Mouse (Mus musculus) common myeloid progenitor, adult 5-6 weeks (primary cell): ENCODE measurements at regions not wholly inside any gene's neighbourhood (a gene's known extent, or its start where the extent isn't known, plus 50 kb on each side); places are given as distances from the start of the nearest gene placed in this dataset.

Source experiments
- ATAC-seq: replicated peaks from 2 replicates; pipeline ENCODE4 v1.8.0; 2016; ENCODE audit warnings: low read depth, mild to moderate bottlenecking, moderate TSS enrichment, inconsistent platforms; ENCODE audit not compliant: poor library complexity, severe bottlenecking

DNA sequence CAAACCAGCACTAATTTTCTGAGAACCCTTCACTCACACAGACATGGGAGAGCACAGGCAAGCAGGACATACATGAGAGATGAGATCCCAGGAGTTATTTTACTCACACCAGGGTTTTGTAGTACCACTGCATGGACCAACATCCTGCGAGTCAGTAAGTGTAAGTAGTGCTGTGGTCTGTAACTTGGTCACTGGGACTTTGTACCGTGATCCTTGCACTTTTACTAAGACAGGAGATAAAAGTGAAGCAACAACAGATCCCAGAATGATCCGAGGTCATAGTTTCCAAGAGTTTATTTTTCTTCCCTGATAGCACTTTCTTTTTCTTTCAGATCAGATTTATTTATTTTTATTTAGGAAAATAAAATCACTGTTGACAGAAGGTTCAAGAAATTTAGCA is 54.1 kb upstream of the Mtap start:
- no peak for ATAC-seq

DNA sequence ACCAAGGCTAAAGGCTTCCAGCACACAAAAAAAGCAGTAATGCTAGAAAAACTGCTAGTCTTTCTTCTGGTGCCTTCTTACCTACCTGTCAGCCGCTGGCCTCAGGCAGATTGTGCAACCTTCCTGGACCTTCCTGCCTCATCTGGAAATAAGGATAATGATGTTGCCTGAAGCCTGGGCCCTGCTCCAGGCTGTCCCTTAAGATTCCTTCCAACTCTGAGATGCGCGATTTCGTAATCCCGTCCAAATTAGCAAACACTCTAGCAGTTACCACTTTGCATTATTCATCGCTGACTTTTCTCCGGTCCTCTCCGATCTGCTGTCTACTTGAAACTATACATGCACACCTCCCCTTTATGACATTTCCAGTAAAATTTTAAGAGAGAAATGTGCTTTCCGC is 58.4 kb upstream of the Mtap start:
- ATAC-seq: no peak

GRCm38 (mm10) chr4:89074705-89075104 is 62.2 kb upstream of the Mtap start:
- no peak for ATAC-seq

DNA sequence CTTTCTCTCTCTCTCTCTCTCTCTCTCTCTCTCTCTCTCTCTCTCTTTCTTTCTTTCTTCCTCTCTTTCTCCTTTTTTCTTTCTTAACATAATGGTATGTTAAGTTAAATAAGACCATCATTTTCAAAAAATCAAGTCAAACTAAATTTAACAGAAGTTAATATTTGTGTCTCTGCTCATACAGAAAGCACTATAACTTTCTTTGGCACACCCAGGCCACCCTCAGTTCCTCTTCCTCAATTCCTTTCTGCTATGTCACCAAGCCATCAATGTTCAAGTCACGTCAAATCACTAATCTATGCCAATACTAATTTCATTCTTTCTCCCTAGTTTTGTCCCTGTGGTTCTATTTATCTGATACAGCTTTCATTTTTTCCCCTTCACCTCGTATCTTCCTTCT is 66.5 kb upstream of the Mtap start:
- peak; percentile 58; the same call in 1 of the 2 replicates for ATAC-seq

DNA sequence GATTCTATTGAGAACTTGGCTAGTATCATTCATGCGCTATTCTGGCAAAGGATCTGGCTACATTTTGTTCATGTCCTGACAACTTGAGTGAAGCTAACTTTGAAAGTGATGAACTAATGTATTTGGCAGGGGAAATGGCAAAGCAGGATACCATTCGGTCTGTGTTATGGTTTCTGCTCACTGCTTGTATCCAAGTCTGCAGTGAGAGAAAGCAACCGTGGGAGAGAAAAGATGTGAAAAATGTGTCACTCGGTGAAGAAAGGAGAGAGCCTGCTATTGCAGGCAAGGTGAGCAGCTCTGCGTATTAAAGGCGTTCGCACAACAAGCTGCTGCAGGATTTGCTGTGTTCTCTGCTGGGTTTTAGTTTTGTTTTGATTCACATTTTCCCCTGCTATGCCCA is 72.5 kb upstream of the Mtap start:
- no peak for ATAC-seq

DNA sequence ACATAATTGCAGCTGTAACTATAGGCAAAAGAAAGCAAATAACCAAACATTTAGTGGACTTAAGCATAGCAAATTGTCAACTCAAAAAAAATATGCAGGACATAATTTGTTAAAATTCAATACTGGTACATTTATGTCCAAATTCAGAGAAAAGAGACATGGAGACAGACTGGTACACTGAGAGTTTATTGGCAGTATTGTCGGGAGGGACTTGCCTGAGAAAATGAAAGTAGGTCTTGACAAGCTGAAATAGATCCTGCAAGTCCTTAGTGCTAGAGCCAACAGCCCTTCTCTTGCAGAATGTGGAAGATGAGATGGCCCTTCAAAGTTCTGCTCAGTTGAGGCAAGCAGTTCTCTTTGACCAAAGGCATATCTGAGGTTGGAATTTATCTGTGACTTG is 74.5 kb upstream of the Mtap start:
- no peak for ATAC-seq

GRCm38 (mm10) chr4:89061619-89062018 is 75.3 kb upstream of the Mtap start:
- no peak for ATAC-seq

DNA sequence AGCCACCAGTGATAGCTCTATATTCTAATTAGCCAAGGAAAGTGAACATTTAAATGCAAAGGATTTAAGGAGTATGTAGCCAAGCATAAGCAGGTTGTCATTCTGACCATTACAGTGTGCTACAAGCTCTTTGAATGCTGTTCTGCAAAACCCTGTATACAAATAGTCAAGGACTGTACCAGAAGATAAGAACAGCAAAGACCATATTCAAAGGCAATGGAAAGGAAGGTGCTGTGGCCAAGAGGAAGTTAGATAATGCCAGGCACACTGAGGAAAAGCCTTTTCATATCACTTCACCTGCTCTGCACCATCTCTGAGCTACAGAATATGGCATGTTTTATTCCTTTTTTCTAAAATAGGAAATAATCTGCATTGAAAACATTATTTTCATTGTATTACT is 79.3 kb upstream of the Mtap start:
- ATAC-seq: peak; percentile 91

DNA sequence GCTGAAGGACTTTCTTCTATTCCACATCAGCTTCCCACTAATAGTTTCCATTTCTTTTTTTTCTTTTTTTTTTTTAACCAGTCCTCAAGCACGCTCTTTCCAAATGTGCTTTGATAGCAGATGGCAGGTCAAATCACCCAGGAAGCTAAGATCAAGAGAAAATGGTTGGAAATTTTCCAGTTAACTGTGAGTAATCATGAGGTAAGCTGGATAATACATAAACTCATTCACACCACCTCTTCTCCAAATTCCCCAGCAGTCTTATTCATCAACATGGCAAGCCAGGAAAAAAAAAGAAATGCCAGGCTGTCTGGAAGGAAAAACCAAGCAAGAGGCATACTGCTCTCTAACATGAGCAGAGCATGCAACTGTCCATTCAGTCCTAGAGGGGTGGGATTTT is 79.8 kb upstream of the Mtap start:
- ATAC-seq: no peak; the same call in 1 of the 2 replicates

GRCm38 (mm10) chr4:89055969-89056368 is 81.0 kb upstream of the Mtap start:
- ATAC-seq: peak; percentile 70

DNA sequence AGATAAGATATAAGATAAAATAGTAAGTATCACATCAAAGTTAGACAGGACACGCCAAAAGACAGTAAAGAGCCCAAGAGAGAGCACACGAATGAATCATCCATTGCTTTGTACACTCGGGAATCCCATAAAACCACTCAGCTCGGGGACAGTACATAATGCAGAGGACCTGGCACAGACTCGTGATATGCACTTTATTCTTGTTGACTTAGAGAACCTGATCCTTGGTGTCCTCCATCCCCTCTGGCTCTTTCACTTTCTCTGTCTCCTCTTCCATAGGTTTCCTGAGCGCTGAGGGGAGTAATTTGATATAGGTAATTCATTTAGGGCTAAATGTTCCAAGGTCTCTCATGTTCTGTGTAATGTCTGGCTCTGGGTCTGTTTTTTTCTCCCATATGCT is 83.3 kb upstream of the Mtap start:
- no peak for ATAC-seq

GRCm38 (mm10) chr4:89051897-89052296 is 85.0 kb upstream of the Mtap start:
- ATAC-seq: peak; percentile 92

- ATAC-seq: no peak
Observed at GRCm38 (mm10) chr4:89050551-89051199, 86.2 kb upstream of the Mtap start.

GRCm38 (mm10) chr4:89049592-89050440 is 87.1 kb upstream of the Mtap start:
- ATAC-seq: no peak

- ATAC-seq: no peak
Observed at GRCm38 (mm10) chr4:89044516-89044915, 92.4 kb upstream of the Mtap start.

- peak; percentile 99 for ATAC-seq
Observed at GRCm38 (mm10) chr4:89043982-89044381, 92.9 kb upstream of the Mtap start.

DNA sequence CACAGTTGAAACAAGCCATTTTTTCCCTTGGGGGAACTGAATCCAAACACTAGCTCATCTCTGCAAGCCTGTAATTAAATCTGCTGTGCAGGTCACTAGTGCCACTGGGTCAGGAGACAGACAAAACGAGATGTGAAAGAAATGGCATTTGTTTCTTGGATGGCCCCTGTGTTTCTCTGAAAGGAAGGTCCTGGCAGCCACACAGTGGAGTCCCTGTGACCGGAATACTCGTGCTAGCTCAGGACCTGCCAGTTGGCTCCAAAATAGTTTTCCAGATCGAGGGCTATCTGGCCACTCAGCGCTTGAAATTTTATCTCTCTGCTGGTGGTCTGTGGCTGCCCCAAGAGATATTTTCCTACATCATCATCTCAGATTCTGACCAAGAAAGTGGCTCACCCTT is 96.1 kb upstream of the Mtap start:
- no peak for ATAC-seq

DNA sequence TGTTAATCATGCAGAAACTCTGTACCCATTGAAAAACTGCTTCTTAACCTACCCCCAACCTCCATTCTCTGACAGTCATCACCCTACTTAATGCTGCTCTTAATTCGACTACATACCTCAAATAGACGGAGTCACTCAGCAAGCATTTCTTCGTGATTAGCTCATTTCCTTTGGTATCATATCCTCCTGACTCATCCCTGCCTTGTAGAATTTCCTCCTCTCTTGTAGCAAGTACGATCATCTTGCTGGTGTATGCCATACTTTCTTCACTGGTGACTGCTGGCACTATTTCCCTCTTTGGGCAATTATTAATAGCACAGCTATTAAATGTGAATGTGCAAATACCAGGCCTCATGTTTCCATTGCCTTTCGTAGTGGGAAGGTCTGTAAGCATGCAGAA is 98.0 kb upstream of the Mtap start:
- no peak for ATAC-seq

DNA sequence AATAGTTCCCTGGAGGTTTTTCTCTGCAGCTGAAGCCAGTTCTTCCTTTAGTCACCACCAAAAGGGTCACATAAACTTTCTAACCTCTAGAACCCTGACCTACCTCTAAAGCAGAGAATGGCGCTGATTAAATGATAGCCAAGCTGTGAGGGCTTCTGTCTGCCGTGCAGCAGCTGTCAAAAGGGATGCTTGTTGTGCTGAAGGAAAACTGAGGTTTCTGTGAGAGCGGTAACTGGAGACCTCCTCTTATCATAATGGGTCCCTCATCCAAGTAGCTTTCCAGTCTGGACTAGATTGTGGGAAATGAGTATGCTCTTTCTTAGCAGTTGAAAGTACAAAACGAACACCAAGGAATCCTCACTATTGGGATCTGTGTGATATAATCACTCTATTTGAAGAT is 98.8 kb upstream of the Mtap start:
- ATAC-seq: no peak

DNA sequence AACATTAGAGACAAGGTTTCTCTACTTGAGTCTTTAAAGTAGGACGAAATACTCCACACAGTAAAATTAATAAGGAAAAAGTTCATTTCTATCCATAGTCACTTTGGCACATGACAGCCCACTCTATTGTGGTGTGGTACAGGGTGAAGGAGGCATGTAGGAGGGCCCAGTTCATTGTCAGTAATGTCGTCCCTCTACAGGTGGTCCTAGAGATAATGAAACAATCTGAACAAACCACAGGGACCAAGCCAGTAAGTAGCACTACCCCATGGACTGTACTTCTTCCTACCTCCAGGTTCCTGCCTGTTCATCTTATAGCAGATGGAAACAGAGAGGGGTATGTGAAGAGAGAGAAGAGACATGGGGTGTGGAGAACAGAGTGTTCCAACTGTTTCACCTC is 102.1 kb upstream of the Mtap start:
- 0 out of 2 replicates have a peak, but pooled peaks have one; percentile 25 for ATAC-seq

GRCm38 (mm10) chr4:89034299-89034698 is 102.6 kb upstream of the Mtap start:
- ATAC-seq: no peak
